Mouse (Mus musculus) 3134 (cell line): ENCODE data around the gene Catsper2.
"Not testable (repeated sequence)": the region's sequence is repeated elsewhere in the genome, so short reads cannot be mapped to it uniquely, and the experiment has no call there.

ENCODE experiments used
- DNase-seq: peaks from one replicate; pipeline ENCODE4 v3.0.0-alpha.2; 2011; ENCODE audit warnings: low spot score; ENCODE audit not compliant: insufficient read length; ENCODE audit errors: extremely low read depth

Catsper2 gene

DNA sequence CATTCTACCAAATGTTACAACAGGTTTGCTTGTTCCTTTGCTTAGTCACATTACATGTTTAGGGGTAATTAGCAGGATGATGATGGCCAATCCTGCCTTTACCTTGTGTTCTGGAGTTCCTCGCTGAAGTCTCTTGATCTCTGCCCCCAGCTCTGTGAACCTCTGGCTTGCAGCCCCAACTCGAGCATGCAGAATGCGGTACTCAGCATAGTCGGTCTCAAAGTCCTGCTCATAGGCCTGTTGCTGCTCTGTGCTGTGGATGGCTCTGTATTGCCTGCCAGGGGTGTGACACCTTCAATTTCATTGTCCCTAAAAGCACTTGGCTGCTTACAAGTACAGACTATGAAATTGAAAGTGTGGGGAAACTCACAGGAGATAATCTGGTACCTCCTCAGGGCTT is 26.2 kb upstream of the Catsper2 start:
- no peak for DNase-seq

GRCm38 (mm10) chr2:121434854-121435253 is 21.3 kb upstream of the Catsper2 start:
- no peak for DNase-seq

DNA sequence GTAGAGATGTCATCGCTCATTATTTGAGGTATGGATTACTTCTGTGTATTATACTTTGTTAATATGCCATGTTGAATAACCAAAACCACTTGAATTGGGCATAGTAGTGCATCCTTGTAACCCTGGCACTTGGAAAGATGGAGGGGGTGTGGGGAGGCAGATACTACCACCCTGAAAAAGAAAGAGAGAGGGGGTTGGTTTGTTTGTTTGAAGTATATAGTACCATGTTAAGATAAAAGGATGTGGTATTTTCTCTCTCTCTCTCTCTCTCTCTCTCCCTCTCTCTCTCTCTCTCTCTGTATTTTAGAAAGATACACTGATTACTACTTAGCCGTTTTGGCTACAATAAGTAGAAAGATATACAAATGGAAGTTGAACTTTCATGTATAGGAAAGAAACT is 12.3 kb upstream of the Catsper2 start:
- no peak for DNase-seq

- DNase-seq: no peak
Measured at GRCm38 (mm10) chr2:121423166-121423565, 9.6 kb upstream of the Catsper2 start.

GRCm38 (mm10) chr2:121418476-121418875 is 4.9 kb upstream of the Catsper2 start:
- no peak for DNase-seq

GRCm38 (mm10) chr2:121416356-121416755 is 2.8 kb upstream of the Catsper2 start:
- no peak for DNase-seq

DNA sequence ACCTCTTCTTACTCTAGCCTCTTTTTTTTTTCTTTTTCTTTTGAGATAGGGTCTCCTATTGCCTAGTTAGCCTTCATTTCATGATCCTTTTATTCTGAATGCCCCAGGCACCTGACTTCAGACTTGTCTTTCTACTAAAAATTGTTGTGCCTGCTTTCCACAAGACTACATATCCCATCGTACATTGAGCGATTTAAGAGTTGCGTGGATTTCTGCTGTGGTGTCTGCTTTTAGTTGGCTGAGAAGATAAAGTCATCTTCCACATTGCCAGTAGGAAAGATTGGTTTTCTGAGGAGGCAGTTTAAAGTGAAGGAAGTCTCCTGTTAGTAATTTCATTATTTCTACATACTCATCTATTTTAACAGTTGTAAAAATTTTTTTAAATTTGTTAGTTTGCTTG is 2.0 kb upstream of the Catsper2 start:
- DNase-seq: no peak

DNA sequence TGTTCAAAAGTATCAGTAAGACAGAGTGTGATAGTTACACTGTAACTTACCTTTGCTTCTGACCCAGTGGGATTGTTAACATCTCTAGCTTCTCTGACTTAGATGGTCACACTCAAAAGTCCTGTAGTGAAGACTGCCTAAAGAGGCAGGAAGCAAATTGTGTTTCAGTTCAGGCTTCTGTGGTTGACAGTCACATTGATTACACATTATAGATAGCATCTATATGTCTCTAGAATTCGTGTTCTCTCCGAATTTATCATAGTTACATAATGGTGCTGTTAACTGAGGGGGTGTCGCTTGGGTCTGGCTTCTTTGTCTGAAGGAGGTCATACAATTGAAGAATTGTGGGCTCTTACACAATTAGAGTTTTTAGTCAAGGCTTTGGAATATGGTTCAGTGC is 1.5 kb upstream of the Catsper2 start:
- DNase-seq: no peak

DNA sequence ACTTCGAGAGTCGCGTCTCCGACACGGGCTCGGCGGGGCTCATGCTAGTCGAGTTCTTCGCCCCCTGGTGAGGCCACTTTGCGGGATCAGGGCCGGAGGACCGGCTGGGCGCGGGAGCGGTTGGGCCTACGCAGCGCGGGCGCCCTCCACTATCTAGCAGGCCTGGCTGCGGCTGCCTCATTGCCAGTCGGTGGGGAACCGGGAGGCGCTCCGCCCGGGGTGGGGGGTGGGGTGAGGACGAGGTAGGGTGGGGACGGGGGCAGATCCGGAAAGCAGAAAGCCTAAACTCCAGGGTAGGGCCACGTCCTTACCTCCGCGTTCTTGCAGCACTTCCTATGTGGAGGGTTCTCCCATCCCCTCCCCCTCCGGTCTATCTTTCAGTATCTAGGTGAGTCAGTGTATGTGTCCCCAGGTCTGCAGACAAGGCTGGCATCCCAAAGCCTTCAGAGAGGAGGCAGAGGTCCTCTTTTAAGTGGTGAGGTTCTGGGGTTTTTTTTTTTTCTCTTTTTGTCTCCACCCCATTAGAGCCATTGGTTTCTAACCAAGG is 620 bp upstream of the Catsper2 start:
- DNase-seq: no peak

DNA sequence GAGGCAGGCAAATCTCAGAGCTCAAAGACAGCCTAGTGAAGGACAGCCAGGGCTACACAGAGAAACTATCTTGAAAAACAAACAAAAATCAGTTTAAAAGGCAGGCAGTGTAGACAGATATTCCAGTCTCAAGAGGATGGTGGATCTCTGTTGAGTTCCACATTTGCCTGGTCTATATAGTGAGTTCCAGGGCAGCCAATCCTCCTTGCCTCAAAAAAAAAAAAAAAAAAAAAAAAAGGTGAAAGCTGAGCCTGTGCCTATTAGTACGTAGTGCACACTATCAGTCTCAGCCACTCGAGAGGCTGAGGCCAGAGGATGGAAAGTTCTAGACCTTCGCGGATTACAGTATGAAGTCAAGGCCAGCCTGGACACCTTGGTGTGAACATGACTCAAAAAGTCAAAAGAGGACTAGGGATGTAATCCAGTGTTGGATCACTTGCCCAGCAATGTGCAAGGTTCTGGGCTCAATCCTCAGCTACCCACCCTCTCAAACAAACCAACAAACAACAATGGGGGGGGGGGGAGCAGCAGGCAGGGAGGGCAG is 677 bp downstream of the Catsper2 start:
- no peak for DNase-seq

GRCm38 (mm10) chr2:121408160-121408559 is 5.4 kb downstream of the Catsper2 start:
- peak; percentile 39 for DNase-seq

GRCm38 (mm10) chr2:121403296-121403695 is 10.3 kb downstream of the Catsper2 start:
- DNase-seq: no peak

- DNase-seq: no peak
Measured at GRCm38 (mm10) chr2:121396624-121397023, 17.0 kb downstream of the Catsper2 start.

DNA sequence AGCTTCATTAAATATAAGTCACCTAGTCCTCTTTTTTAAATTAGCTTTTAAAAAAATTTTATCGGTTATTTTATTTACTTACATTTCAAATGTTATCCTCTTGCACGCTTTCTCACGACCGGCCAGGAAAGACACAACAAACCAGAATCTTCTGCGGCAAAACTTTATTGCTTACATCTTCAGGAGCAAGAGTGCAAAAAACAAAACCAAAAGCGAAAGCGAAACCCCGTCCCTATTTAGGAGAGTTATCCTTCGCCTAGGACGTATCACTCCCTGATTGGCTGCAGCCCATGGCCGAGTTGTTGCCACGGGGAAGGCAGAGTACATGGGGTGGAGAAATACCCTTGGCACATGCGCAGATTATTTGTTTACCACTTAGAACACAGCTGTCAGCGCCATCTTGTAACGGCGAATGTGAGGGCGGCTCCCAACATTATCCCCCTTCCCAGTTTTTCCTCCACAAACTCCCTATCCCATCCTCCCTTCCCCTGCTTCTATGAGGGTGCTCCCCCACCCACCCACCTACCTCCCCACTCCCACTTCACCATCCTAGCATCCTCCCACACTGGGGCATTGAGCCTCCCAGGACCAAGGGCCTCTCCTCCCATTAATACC is 26.5 kb downstream of the Catsper2 start, which contains the start of gene Strc:
TSS of gene Strc (minus strand) at position 208 of the 615 bp plus-strand sequence.
- DNase-seq: not testable (repeated sequence)

DNA sequence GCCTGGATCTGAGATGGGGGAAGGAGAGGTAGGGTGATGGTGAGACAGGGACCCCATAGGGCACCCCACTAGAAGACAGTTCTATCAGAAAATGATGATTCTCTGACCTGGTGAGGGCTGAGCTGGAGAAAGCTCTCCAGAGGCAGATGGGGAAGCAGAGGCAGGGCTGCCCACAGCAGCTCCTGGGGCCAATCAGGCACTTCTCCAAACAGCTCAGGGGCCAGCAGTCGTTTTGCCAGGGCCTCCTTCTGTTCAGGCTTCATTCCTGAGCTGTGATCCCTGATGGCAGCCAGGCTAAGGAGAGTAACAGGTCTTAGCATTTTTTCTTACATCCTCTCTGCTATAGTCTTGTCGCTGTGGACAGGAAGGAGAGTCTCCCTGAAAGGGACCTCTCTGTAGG is 38.8 kb downstream of the Catsper2 start:
- no peak for DNase-seq

DNA sequence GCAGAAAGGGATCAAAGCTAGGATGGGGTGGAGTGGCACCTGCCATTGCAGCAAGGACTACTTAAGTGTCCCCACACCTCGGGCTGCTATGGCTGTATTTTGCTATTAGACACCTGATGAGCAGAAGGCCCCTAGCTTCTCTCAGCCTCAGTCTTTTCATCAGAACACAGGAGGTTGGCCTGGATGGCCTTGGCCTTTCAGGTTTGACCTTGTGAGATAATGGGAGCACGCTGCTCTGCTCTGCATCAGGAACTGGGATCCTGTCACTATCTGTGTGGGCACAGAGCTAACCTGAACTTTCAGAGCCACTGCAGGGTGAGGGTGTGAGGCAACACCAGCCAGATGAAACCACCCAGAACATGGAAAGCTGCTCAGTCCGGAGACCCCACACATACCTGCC is 41.3 kb downstream of the Catsper2 start:
- DNase-seq: no peak

GRCm38 (mm10) chr2:121370921-121371320 is 42.7 kb downstream of the Catsper2 start:
- no peak for DNase-seq

GRCm38 (mm10) chr2:121368831-121369230 is 44.8 kb downstream of the Catsper2 start:
- DNase-seq: no peak

- no peak for DNase-seq
Measured at GRCm38 (mm10) chr2:121363656-121364055, 49.9 kb downstream of the Catsper2 start.

GRCm38 (mm10) chr2:121359461-121359860 is 54.1 kb downstream of the Catsper2 start:
- no peak for DNase-seq

DNA sequence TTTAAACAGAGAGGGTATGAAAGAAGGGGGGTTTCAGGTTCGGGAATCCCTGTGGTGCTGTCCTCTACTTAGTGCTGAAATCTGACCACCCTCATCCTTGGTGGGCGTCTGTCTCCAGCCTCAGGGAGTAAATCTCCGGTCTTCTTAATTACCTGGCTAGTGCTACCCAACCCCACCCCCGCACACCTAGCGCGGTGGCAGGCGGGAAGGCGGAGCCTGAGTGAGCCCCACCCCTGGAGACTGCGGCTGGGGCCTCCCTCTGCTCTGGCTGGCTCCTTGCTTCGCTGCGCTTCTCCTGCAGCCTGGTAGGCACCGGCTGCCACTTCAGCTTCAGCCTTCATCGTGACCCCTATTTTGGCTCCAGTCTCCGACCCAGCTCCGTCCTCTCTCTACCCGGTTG is 55.2 kb downstream of the Catsper2 start:
- no peak for DNase-seq

DNA sequence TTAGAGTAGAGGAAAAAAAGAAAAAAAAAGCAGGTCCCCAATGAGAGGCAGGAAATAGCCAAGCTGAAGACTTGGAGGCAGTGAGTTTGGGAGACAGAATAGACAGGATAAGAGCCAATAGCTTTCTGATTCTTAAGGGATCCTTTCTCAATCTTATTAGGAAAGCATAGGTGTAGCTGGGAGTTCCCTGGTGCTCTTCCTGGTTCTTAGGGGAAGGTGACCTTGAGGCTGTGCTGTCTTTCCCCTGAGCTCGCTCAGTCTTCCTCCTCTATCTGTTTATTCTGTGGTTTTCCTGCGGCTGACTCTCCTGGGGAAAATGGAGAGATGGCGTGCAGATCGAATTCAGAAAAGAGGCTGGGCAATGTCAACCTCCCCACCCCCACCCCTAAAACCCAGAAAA is 55.6 kb downstream of the Catsper2 start:
- no peak for DNase-seq
